Mouse (Mus musculus) limb, embryonic 14.5 days (tissue): ENCODE measurements around the gene Asah2. TPM values are rescaled to one million over a fixed set of nuclear protein-coding genes. Genes with fewer than 3 reads are reported as not detected.

Experiments used
- ATAC-seq: fragments of 200-750 bp; cut with Nextera tagmentation; 2 replicates; pipeline ENCODE4 v1.8.0; 2017; ENCODE audit warnings: low read depth, moderate number of reproducible peaks, moderate TSS enrichment; ENCODE audit not compliant: low FRiP score
- DNase-seq: peaks from one replicate; pipeline ENCODE4 v3.0.0-alpha.2; 2015; ENCODE audit warnings: low spot score
- H3K27ac ChIP-seq: fragments of 300-500 bp; sonication (generic); replicated peaks from 2 replicates; pipeline ENCODE4 v1.5.1; 2014; ENCODE audit warnings: low read depth, mild to moderate bottlenecking, low read length, moderate library complexity, mixed read lengths
- H3K27me3 ChIP-seq: fragments of 300-500 bp; sonication (generic); 2 replicates; pipeline ENCODE4 v1.6.1; 2014; ENCODE audit warnings: low read length, mixed read lengths; ENCODE audit not compliant: control insufficient read depth, insufficient read depth
- H3K36me3 ChIP-seq: fragments of 300-500 bp; sonication (generic); 2 replicates; pipeline ENCODE4 v1.6.1; 2014; ENCODE audit warnings: mild to moderate bottlenecking, low read length, moderate library complexity, mixed read lengths; ENCODE audit not compliant: control insufficient read depth, insufficient read depth
- H3K4me1 ChIP-seq: fragments of 300-500 bp; sonication (generic); 2 replicates; pipeline ENCODE4 v1.6.1; 2014; ENCODE audit warnings: antibody characterized with exemption, low read length, mixed read lengths; ENCODE audit not compliant: control insufficient read depth, insufficient read depth
- H3K4me2 ChIP-seq: fragments of 300-500 bp; sonication (generic); replicated peaks from 2 replicates; pipeline ENCODE4 v1.6.1; 2014; ENCODE audit warnings: low read depth, mild to moderate bottlenecking, low read length, moderate library complexity; ENCODE audit not compliant: severe bottlenecking
- H3K4me3 ChIP-seq: fragments of 300-500 bp; sonication (generic); replicated peaks from 2 replicates; pipeline ENCODE4 v1.5.1; 2014; ENCODE audit warnings: low read length
- H3K9ac ChIP-seq: fragments of 300-500 bp; sonication (generic); 2 replicates; pipeline ENCODE4 v1.6.1; 2014; ENCODE audit warnings: mild to moderate bottlenecking, low read depth, low read length, moderate library complexity; ENCODE audit not compliant: severe bottlenecking
- H3K9me3 ChIP-seq: fragments of 300-500 bp; sonication (generic); 2 replicates; pipeline ENCODE4 v1.6.1; 2016; ENCODE audit warnings: low read length; ENCODE audit not compliant: control insufficient read depth
- POLR2A ChIP-seq: fragments of 200-500 bp; IDR thresholded peaks from 2 replicates; pipeline ENCODE4 v1.8.0; 2012; ENCODE audit warnings: inconsistent platforms, mild to moderate bottlenecking, moderate library complexity, borderline replicate concordance; ENCODE audit not compliant: insufficient read depth, insufficient read length; ENCODE audit errors: extremely low read depth
- WGBS: fragments of 180-500 bp; shearing (Covaris S2); extraction: QIAGEN DNeasy Blood & Tissue Kit; methylation state at CpG from one replicate; pipeline ENCODE4 v1.1.7; 2014; 5-methylcytosine and 5-hydroxymethylcytosine counted together
- polyA plus RNA-seq, 2 experiments: library from polyadenylated mRNA; depleted of rRNA in 1 of 2; stranded (reverse) in 1 of 2; unstranded in 1 of 2; fragments of >200 nt; fragmentation: Nextera tagmentation in 1 of 2; extraction: Ambion mirVana in 1 of 2; gene quantifications; 2 replicates each; pipeline versions ENCODE4 v1.2.1 to v1.2.3; 2012 to 2014

The Asah2 gene
- polyA plus RNA-seq, 2 experiments: 2.2 to 6.4 TPM

GRCm38 (mm10) chr19:31963147-31963546 lies 144.9 kb downstream of the Asah2 start:
- no peak for TF ChIP-seq POLR2A

GRCm38 (mm10) chr19:31960434-31960833 lies 147.6 kb downstream of the Asah2 start:
- Histone ChIP-seq H3K9me3 (no peaks in the 10 kb centered on the region), H3K4me3 (no peak overlapping the region), H3K27ac (no peak overlapping the region), H3K27me3 (no peaks in the 10 kb centered on the region), H3K4me2 (no peak overlapping the region), H3K4me1 (no peaks in the 10 kb centered on the region), H3K9ac (no peak overlapping the region), H3K36me3 (no peaks in the 10 kb centered on the region)
- ATAC-seq (no peak), DNase-seq (no peak)
- no peak for TF ChIP-seq POLR2A
- WGBS: 81% methylated on average over 2 of the region's 2 CpGs

More at GRCm38 (mm10) chr19:31963147-31963546, 144.9 kb downstream of the Asah2 start:
- H3K36me3 ChIP-seq: no peaks in the 10 kb centered on the region
- no peak overlapping the region for H3K4me3 ChIP-seq
- DNase-seq: no peak
- H3K27me3 ChIP-seq: no peaks in the 10 kb centered on the region
- 56% methylated on average over 3 of the region's 3 CpGs for WGBS
- no peak for ATAC-seq
- no peaks in the 10 kb centered on the region for H3K4me1 ChIP-seq
- H3K9me3 ChIP-seq: no peaks in the 10 kb centered on the region
- H3K9ac ChIP-seq: no peak overlapping the region
- H3K27ac ChIP-seq: no peak overlapping the region
- no peak overlapping the region for H3K4me2 ChIP-seq

- Histone ChIP-seq H3K36me3 (no peaks in the 10 kb centered on the region), H3K27ac (no peak overlapping the region), H3K4me3 (no peak overlapping the region), H3K9me3 (no peaks in the 10 kb centered on the region), H3K27me3 (no peaks in the 10 kb centered on the region), H3K4me1 (no peaks in the 10 kb centered on the region), H3K4me2 (no peak overlapping the region), H3K9ac (no peak overlapping the region)
- no peak for TF ChIP-seq POLR2A
- DNase-seq: no peak
- no peak for ATAC-seq
- WGBS: 78% methylated on average over 2 of the region's 2 CpGs
Observed at GRCm38 (mm10) chr19:31956359-31956758, 151.7 kb downstream of the Asah2 start.

- no peak overlapping the region for H3K4me3 ChIP-seq
- DNase-seq (no peak), ATAC-seq (no peak)
- no peaks in the 10 kb centered on the region for H3K9me3 ChIP-seq
- H3K4me1 ChIP-seq: no peaks in the 10 kb centered on the region
- H3K27me3 ChIP-seq: no peaks in the 10 kb centered on the region
- no peak for TF ChIP-seq POLR2A
- H3K9ac ChIP-seq: no peak overlapping the region
- H3K27ac ChIP-seq: no peak overlapping the region
- no peaks in the 10 kb centered on the region for H3K36me3 ChIP-seq
- H3K4me2 ChIP-seq: no peak overlapping the region
- 83% methylated on average over 4 of the region's 4 CpGs for WGBS
Observed at GRCm38 (mm10) chr19:31954696-31955095, 153.3 kb downstream of the Asah2 start.

- Histone ChIP-seq H3K36me3 (no peaks in the 10 kb centered on the region), H3K27ac (no peak overlapping the region), H3K27me3 (no peaks in the 10 kb centered on the region), H3K9me3 (no peaks in the 10 kb centered on the region), H3K4me1 (no peaks in the 10 kb centered on the region), H3K4me3 (no peak overlapping the region), H3K9ac (no peak overlapping the region), H3K4me2 (no peak overlapping the region)
- DNase-seq (no peak), ATAC-seq (no peak)
- 43% methylated on average over 4 of the region's 4 CpGs for WGBS
- no peak for TF ChIP-seq POLR2A
Observed at GRCm38 (mm10) chr19:31954267-31954666, 153.7 kb downstream of the Asah2 start.

GRCm38 (mm10) chr19:31953799-31954198 lies 154.2 kb downstream of the Asah2 start:
- ATAC-seq: no peak
- no peak for TF ChIP-seq POLR2A
- Histone ChIP-seq H3K4me2 (no peak overlapping the region), H3K4me3 (no peak overlapping the region), H3K9ac (no peak overlapping the region), H3K27ac (no peak overlapping the region), H3K9me3 (no peaks in the 10 kb centered on the region), H3K4me1 (no peaks in the 10 kb centered on the region), H3K27me3 (no peaks in the 10 kb centered on the region), H3K36me3 (no peaks in the 10 kb centered on the region)
- no peak for DNase-seq
- 35% methylated on average over 2 of the region's 2 CpGs for WGBS
